Mouse (Mus musculus) small intestine, adult 2 months (tissue): ENCODE data around the gene Rabac1.

Experiments
- CTCF ChIP-seq: fragments of 200-500 bp; IDR thresholded peaks from 2 replicates; pipeline ENCODE4 v1.5.1; 2012; ENCODE audit warnings: low read depth, mild to moderate bottlenecking, control low read depth, inconsistent platforms, low read length, moderate library complexity, mixed read lengths; ENCODE audit not compliant: insufficient replicate concordance, insufficient read length; ENCODE audit errors: extremely low read depth
- POLR2A ChIP-seq: fragments of 200-500 bp; IDR thresholded peaks from 2 replicates; pipeline ENCODE4 v1.6.1; 2012; ENCODE audit warnings: low read depth, mild to moderate bottlenecking, control low read depth, inconsistent platforms, low read length, moderate library complexity

- TF ChIP-seq CTCF (no peak), POLR2A (no peak)
Measured at GRCm38 (mm10) chr7:24980439-24980838, 7.9 kb upstream of the Rabac1 start.
